Mouse (Mus musculus): ENCODE data around the gene Hacd1.

Hacd1 gene

DNA sequence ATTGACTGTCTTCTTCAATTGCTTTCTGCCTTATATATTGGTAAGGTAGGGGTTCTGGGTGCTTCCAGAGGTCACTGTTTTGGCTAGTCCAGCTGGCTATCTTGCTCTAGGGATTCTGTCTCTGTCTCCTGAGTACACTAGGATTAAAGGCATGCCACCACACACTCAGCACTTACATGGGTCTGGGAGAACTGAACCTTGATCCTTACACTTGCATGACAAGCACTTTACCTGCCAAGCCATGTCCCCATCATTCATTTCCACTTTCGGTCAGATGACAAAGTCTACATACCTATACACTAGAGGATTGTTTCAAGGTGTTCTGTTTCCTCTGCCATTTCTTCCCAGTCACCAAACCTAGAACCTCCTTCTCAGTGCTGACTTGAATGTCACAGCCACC, 50.8 kb downstream of the Hacd1 start:
- DNase-seq (ENCODE audit: low spot score in 2 of 2): no peak

DNA sequence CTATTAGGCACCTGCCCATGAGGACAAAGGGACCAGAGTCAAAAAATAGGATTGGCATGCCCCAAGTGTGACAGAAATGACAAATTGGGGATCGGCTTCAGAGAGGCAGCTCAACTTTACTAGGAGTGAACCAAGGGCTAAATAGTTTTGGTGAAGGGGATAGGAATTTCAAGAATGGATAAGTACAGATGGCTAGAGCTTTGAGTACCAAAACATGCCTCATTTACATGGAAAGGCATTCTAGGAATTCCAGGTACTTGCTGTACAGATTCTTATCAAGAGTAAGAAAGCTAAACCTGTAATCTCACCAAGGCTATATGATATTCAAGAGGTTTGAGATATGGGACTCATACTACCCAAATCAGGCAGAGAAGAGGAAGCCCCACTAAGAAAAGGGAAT, 95.8 kb downstream of the Hacd1 start:
- DNase-seq (ENCODE audit: low spot score in 2 of 2): no peak

DNA sequence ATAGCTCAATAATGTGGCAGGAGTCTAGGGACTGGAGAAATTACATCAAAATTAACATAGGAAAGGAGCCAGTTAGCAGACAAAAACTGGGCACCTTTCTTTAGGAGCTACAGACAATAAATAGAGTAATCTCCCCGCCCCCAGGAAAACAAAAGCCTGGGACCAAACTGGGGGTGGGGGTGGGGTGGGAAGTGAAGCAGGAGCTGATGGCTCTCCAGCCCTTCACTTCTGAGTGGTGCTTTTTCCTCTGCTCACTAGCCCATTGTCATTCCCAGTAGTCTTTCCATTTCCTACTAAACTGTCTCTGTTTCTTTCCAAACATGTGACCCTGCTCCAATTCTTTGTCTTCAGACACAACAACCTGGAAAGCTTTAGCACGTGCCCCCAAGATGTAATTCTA, 99.5 kb downstream of the Hacd1 start:
- DNase-seq (ENCODE audit: low spot score in 2 of 2): no peak

DNA sequence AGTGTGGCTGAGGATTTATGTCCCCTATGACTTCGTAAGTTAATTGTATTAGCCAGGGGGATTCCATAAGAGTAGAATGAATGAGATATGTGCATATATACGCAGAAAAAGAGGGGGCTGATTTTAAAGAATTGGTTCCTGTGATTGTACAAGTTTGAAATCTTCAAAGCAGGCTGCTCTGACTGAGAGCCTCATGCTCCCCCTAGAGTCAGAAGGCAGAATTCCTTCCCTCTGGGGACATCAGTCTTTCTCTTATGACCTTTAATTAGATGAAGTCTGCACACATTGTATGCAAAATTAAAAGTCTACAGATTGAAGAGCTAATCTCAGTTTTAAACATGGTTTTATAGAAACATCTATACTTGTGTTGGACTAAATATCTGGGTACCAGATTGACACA, 117.8 kb downstream of the Hacd1 start:
- no peak for DNase-seq (ENCODE audit: low spot score in 2 of 2)

DNA sequence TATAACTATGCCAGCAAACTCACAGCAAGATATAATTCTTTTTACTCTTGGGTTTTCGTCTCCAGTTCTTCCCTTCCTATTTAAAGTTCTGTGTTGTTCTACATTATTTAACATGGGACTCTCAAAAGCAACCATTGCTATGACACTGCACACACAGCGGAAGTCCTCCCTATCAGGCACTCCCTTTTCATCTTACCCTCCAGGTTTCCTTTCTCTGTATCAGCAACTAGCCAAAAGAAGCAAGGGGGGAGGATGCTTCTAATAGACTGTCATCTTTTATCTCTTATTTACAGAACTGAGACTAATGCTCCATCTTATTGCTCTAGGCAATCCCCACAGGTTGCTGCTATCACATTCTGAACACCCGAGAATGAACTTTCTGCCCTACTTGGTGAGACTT, 120.6 kb downstream of the Hacd1 start:
- no peak for DNase-seq (ENCODE audit: low spot score in 2 of 2)

DNA sequence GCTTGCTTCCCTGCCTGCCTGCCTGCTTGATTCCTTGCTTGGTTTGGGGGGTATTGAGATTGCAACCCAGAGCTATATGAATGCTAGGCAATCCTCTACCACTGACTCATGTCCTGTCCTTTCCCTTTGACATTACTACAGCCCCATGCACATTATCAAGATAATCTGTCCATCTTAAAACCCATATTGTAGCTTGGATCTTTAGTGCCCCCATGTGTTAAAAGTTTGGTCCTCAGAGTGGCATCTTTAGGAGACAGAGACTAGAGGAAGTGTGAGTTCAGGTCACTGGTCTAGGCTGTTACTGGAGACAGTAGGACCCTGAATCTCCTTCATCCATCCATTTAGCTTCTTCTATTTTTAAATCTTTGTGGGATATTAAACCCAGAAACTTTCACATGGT, 123.7 kb downstream of the Hacd1 start:
- DNase-seq (ENCODE audit: low spot score in 2 of 2): no peak

DNA sequence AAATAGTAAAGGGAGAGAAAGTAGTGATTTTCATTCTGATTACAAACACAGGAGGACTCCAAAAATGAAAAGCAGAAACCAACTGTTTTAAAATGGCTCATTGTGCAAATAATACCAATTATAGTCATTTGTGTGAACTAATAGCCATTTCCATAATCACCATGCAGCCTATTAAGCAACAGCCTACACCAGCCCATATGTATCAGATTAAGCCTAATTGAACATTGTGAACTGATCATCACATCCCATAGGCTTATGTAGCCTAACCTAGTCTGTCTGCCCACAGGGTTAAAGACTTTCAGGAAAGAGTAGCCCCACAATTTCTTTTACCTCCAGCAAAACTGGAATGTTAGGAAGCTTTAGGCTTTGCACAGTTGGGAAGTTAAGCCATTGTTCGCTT, 125.2 kb downstream of the Hacd1 start:
- no peak for DNase-seq (ENCODE audit: low spot score in 2 of 2)

DNA sequence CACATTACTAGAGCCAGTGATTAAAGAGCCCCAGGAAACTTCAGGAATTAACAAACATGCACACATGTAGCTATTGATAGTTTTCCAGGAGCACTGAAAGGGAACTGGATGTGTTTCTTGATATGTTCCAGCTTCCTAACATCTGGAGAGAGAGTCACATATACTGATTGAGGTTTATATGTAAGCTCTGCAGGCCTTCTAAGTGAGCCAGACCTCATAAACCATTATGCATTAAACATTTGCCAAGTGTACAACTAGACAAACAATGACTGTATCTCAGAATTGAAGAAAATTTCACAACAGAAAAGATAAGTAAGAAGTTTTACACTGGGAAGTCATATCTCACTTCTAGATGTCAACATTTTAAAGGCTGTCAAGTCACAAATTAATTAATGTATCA, 167.4 kb downstream of the Hacd1 start:
- no peak for DNase-seq (ENCODE audit: low spot score in 2 of 2)

DNA sequence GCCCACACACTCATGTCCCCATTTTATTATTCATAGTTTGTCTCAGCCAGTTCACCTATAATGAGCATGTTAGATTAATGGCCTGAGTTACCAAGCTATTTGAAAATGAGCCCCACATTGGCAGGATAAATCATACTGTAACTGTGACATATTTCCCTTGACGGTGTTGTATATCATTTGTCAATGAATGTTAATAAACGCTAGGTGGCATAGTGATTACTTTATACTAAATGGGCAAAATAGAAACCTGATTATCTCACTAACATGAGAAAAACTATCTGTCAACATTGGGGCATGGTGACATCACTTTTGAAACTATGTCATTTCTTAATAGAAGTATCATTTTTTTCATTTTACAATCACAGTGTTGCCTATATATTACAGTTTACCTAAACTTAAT, 198.5 kb downstream of the Hacd1 start:
- DNase-seq (ENCODE audit: low spot score in 2 of 2): no peak

DNA sequence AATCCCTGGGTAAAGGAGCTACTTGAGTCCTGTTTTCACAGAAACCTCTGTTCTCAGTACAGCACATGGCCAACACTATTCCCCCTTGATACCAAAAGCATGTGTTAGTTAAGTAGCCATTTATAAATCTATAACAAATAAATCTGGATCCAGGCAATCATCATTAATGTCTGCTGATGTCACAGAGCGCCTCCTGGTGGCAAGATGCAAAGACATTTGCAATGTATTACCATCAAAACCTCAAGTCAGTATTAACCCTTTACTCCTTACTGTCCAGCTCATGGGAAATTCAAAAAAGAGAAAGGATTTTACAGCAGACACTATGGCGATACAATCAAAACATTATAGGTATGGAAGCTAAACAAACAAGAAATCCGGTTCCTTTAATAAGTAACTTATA, 200.4 kb downstream of the Hacd1 start:
- no peak for DNase-seq (ENCODE audit: low spot score in 2 of 2)

DNA sequence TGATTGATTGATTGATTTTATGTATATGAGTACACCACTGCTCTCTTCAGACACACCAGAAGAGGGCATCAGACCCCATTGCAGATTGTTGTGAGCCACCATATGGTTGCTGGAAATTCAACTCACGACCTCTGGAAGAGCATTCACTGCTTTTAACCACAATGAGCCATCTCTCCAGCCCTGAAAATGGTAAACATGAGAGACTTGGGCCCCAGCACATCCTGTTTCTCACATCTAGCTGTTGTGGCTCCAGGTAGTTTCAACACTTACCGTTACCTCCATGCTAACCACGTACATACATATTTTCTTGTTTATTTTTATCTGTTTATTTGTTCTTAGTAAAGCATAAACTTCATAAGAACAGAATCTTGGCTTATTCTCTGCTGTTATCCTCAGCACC, 219.6 kb downstream of the Hacd1 start:
- no peak for DNase-seq (ENCODE audit: low spot score in 2 of 2)

DNA sequence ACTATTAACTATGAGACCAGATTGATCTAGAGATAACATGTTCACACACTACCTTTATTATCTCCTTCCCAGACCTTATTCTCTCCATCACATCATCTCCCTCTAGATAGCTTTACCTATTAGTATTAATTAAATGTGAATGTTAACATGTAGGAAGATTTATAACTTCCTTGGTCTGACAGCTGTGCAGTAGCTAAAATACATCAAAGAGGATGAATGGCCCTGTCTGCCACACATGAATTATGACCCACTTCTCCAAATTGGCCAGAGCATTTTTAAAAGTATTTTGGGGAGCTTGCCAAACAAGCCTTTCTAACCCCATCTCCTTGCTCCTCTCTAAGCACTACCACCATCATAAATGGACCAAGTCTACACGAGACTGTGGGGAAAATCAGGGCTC, 220.9 kb downstream of the Hacd1 start:
- DNase-seq (ENCODE audit: low spot score in 2 of 2): no peak

DNA sequence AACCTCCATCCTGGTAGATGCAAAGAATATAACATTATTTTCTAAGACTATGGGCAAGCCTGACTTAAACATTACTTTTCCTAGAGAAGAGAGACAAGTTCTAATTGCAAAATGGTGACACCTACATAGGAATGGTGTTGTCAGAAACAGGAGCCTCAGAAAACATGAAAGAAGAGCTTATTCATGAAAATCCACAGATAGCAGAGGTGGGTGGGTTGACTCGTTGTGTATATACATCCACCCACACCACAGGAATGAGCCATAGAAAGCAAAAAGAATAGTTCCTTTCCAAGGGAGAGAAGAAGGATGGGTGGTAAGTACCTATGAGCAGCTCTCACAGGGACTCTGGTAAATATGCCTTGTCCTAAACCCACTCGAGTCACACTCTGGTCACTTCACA, 239.3 kb downstream of the Hacd1 start:
- DNase-seq (ENCODE audit: low spot score in 2 of 2): no peak

DNA sequence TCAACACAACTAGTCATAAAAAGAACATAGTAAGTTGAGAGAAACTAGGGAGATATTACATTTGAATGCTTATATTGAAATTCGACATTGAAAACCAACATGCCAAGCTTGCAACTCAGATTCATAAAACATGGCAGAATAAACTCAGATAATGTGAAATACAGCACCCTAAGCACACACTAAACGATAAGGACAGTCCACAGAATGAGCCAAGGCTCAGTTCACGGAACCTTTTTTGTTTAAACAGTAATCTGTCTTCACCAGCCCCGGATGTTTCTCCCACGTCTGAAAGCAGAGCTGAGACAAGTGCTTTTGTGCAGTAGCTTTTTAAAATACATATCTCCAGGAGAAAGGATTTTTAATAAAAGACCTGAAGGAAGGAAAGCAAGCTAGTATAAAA, 247.3 kb downstream of the Hacd1 start:
- no peak for DNase-seq (ENCODE audit: low spot score in 2 of 2)

DNA sequence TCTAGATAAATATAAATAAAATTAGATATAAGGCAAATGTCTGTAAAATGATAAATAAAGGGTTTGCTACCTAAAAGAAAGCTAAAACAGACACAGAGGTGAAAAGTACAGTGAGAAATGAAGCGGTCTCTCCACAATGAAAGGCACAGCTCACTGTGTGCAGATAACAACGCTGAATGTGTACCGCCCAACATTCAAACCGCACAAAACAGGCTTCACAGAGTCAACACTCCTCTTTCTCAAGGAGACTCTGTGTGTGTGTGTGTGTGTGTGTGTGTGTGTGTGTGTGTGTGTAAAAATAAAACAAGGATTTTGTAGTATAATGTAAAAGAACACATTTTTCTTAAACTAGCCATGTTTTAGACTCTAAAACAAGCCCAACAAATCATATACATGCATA, 247.9 kb downstream of the Hacd1 start:
- no peak for DNase-seq (ENCODE audit: low spot score in 2 of 2)

DNA sequence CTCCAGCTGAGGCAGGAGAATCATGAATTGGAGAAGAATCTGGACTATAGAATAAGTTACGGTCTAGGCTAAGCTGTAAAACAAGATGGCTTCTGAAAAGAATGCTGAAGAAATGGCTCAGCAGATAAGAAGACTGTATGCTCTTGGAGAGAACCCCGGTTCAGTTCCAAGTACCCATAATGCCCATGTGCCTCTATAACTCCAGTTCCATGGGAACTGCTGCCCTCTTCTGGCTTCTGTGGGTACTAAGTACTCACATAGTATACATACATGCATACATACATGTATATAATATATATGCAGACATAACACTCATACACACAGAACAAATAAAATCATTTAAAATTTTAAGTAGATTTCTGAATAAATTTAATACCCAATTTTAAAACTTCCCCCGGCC, 249.8 kb downstream of the Hacd1 start:
- no peak for DNase-seq (ENCODE audit: low spot score in 2 of 2)

DNA sequence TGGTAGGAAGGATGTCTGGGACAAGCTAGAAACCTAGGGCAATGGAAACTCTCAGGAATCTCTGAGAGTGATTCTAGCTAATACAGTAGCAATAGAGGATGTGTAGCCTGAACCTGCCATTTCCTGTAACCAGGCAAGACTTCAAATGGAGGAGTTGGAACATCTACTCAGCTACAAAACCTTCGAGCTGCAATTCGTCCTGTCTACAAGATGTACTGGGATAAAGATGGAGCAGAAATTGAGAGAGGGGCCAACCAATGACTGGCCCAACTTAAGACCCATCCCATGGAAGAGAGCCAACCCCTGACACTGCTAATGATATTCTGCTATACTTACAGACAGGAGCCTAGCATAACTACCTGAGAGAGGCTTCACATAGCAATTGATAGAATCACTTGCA, 255.3 kb downstream of the Hacd1 start:
- DNase-seq (ENCODE audit: low spot score in 2 of 2): no peak

Data from spleen, postnatal 14 days (tissue).